Mouse (Mus musculus): ENCODE data around the gene Lhfpl4. TPM values are rescaled to one million over a fixed set of nuclear protein-coding genes. Genes with fewer than 3 reads are reported as not detected.

Lhfpl4 gene
- 0.08 and 0.10 TPM in 2 replicates for polyA plus RNA-seq (2012; rRNA removed)

DNA sequence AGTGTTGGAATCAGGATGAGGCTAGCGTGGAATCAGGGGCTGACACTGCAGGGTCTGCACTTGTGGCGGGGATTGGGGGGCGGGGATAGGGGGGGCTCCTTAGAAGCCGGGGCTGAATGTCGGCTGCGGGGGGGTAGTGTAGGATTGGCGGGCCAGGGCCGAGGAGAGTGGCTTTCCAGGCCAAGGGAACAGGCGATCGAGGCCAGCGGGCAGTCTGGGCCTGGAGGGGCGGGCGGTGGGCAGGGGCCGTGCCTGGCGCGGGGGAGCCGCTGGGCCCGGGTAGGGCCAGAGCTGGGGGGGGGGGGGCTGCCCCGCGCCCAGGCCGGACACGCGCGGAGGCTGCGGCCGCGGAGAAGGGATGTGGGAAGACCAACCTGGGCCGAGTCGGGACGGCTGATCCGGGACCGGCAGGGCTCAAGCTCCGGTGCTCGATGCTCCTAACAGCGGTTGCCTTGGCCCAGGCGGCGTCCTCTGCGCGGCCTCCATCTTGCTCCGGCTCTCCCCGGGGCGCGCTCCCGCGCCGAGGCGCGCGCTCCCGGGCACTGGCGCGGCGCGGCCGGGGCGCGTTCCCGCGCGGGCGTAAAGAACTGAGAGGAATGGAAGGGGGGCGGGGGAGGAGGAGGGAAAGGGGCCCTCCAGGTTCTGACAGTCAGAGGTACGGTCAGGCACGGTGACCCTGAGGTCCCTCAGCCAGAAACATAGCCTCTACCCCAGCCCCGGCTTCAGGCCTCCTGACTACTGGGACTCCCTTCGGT is at the start of gene Lhfpl4:
Gene Lhfpl4 (minus strand): TSS at position 544 of the 755 bp plus-strand sequence.
- TF ChIP-seq POLR2A (IDR thresholded peaks at IDR 0.05; ENCODE audit: control insufficient read depth, extremely low read depth, insufficient read depth, low read length, poor library complexity) (no peak), CTCF (IDR thresholded peaks at IDR 0.05; ENCODE audit: borderline replicate concordance, control insufficient read depth, extremely low read depth, insufficient read depth, low read length, poor library complexity) (no peak)
- peaks cover 8% of the 10 kb centered on the region; the same call in 1 of the 2 replicates for H3K27me3 ChIP-seq (ENCODE audit: control insufficient read depth, insufficient read depth, low read length)
- no peaks in the 10 kb centered on the region for H3K36me3 ChIP-seq (ENCODE audit: control insufficient read depth, insufficient read depth, low read length)
- no peak within 1 kb of the TSS for H3K27ac ChIP-seq (ENCODE audit: control insufficient read depth, insufficient read depth, low read length)
- DNase-seq = no peak
- H3K4me1 ChIP-seq (replicated peaks; ENCODE audit: control insufficient read depth, insufficient read depth, low read length) = no peaks in the 10 kb centered on the region
- 5% methylated on average over 55 of the region's 66 CpGs for WGBS
- H3K4me3 ChIP-seq (ENCODE audit: control insufficient read depth, insufficient read depth, low read length) = no peak within 1 kb of the TSS

DNA sequence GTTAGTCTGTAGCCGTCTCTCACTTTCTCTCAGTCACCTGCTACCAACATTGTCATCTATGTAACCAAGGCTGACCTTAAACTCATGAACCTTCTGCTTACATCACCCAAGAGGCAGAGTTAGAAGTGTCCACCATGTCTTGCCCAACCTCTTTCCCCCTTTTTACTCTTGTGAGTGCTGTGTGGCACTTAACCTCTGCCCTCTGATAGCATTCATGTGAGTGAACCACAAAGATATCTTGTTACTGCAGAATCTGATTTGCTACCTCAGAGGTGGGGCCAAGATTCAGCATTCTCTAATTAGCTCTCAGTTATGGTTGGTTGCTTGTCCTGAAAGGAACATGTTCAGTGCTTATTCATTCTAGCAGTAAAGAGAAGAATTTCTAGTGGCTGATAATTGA is 47.6 kb upstream of the Lhfpl4 start:
- WGBS = 95% methylated on average over 1 of the region's 1 CpGs
- H3K27me3 ChIP-seq (ENCODE audit: control insufficient read depth, insufficient read depth, low read length) = no peaks in the 10 kb centered on the region
- no peak overlapping the region for H3K27ac ChIP-seq (ENCODE audit: control insufficient read depth, insufficient read depth, low read length)
- DNase-seq = no peak
- H3K4me1 ChIP-seq (replicated peaks; ENCODE audit: control insufficient read depth, insufficient read depth, low read length) = peaks cover 6% of the 10 kb centered on the region
- H3K4me3 ChIP-seq (ENCODE audit: control insufficient read depth, insufficient read depth, low read length) = no peak overlapping the region
- H3K36me3 ChIP-seq (ENCODE audit: control insufficient read depth, insufficient read depth, low read length) = peaks cover 23% of the 10 kb centered on the region
- no peak for TF ChIP-seq POLR2A (IDR thresholded peaks at IDR 0.05; ENCODE audit: control insufficient read depth, extremely low read depth, insufficient read depth, low read length, poor library complexity)
- no peak for TF ChIP-seq CTCF (IDR thresholded peaks at IDR 0.05; ENCODE audit: borderline replicate concordance, control insufficient read depth, extremely low read depth, insufficient read depth, low read length, poor library complexity)

DNA sequence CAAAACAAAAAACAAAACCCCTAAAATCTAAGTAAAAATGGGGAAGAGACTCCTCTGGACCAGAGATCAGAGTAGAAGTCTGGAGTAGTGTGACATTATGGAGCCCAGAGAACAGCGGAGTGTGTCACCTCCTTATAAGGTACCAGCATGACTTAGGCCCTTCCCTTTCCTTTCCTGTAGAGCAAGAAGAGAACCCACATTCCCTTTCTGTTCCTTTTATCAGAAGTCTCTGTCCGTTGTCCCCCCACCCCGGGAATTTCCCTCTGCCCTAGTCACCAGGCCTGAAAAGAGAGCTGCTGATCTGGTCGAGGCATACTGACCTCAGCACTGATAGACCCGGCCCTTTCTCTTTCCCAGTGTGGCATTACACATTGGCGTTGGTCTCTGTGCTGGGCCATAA is 43.3 kb upstream of the Lhfpl4 start:
- DNase-seq = peak; percentile 15
- Histone ChIP-seq H3K36me3 (ENCODE audit: control insufficient read depth, insufficient read depth, low read length) (peaks cover 9% of the 10 kb centered on the region), H3K4me3 (ENCODE audit: control insufficient read depth, insufficient read depth, low read length) (peak overlapping the region; percentile 94), H3K4me1 (replicated peaks; ENCODE audit: control insufficient read depth, insufficient read depth, low read length) (peaks cover 6% of the 10 kb centered on the region), H3K27me3 (ENCODE audit: control insufficient read depth, insufficient read depth, low read length) (no peaks in the 10 kb centered on the region), H3K27ac (ENCODE audit: control insufficient read depth, insufficient read depth, low read length) (no peak overlapping the region)
- TF ChIP-seq CTCF (IDR thresholded peaks at IDR 0.05; ENCODE audit: borderline replicate concordance, control insufficient read depth, extremely low read depth, insufficient read depth, low read length, poor library complexity) = no peak
- TF ChIP-seq POLR2A (IDR thresholded peaks at IDR 0.05; ENCODE audit: control insufficient read depth, extremely low read depth, insufficient read depth, low read length, poor library complexity) = no peak
- WGBS = 2% methylated on average over 6 of the region's 6 CpGs

DNA sequence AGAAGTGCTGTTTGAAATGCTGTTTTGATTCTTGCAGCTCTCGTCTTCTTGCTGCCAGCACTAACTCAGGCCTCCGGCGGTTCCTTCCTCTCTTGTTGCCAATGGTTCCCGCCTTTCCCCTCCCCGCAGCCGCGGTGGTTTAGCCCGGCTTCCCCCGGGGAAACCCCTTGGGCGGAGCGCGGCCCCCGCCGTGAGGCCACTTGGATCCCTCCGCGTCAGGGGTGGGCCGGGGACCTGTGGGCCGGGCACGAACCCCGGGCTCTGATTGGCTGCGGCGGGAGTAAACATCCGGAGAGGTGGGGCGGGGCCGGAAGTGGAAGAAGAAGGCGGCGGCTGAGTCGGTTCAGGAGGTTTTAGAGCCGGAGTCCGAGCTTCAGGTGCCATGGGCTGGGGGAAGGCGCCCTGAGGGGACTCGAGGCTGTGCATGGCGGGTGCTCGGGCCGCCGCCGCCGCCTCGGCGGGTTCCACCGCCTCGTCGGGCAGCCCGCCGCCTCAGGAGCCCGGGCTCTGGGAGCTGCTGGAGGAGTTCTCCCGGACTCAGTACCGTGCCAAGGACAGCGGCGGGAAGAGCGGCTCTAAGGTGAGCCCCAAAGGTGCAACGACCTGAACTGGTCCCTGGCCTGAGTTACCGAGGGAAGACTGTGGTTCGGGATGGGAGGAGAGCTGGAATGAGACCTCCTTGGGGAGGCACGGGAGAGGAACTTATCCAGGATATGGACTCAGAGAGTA is 42.5 kb upstream of the Lhfpl4 start, which contains the start of gene Mtmr14:
Gene Mtmr14 (plus strand): TSS at position 302 of the 729 bp plus-strand sequence.
- peak; percentile 100 for DNase-seq
- TF ChIP-seq POLR2A (IDR thresholded peaks at IDR 0.05; ENCODE audit: control insufficient read depth, extremely low read depth, insufficient read depth, low read length, poor library complexity) (peak; percentile 78; the same call in 1 of the 2 replicates), CTCF (IDR thresholded peaks at IDR 0.05; ENCODE audit: borderline replicate concordance, control insufficient read depth, extremely low read depth, insufficient read depth, low read length, poor library complexity) (peak; percentile 62)
- Histone ChIP-seq H3K4me3 (ENCODE audit: control insufficient read depth, insufficient read depth, low read length) (peak within 1 kb of the TSS; percentile 94), H3K27me3 (ENCODE audit: control insufficient read depth, insufficient read depth, low read length) (no peaks in the 10 kb centered on the region), H3K4me1 (replicated peaks; ENCODE audit: control insufficient read depth, insufficient read depth, low read length) (peaks cover 6% of the 10 kb centered on the region), H3K27ac (ENCODE audit: control insufficient read depth, insufficient read depth, low read length) (peak within 1 kb of the TSS; percentile 32; the same call in 1 of the 2 replicates), H3K36me3 (ENCODE audit: control insufficient read depth, insufficient read depth, low read length) (peaks cover 9% of the 10 kb centered on the region)
- WGBS = 1% methylated on average over 55 of the region's 55 CpGs

DNA sequence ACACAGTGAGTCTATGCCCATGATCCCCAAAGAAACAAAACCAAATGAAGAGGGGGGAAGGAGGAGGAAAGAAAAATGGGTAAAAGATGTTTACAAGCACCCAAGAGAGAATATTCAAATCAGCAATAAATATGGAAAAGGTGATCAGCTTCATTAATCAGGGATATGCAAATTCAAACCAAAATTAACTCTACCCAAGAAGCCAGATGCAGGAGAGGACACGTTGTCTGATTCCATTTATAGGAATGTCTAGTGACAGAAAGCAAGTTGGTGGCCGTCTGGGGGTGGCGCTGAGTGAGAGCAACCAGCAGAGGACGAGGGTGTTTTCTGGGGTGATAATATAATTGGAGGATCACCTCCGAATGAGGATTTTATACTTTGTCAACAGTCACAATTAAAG is 40.0 kb upstream of the Lhfpl4 start:
- Histone ChIP-seq H3K36me3 (ENCODE audit: control insufficient read depth, insufficient read depth, low read length) (peaks cover 2% of the 10 kb centered on the region), H3K4me1 (replicated peaks; ENCODE audit: control insufficient read depth, insufficient read depth, low read length) (peaks cover 6% of the 10 kb centered on the region), H3K27me3 (ENCODE audit: control insufficient read depth, insufficient read depth, low read length) (no peaks in the 10 kb centered on the region), H3K27ac (ENCODE audit: control insufficient read depth, insufficient read depth, low read length) (no peak overlapping the region), H3K4me3 (ENCODE audit: control insufficient read depth, insufficient read depth, low read length) (no peak overlapping the region)
- DNase-seq = no peak
- WGBS = 88% methylated on average over 5 of the region's 5 CpGs
- TF ChIP-seq CTCF (IDR thresholded peaks at IDR 0.05; ENCODE audit: borderline replicate concordance, control insufficient read depth, extremely low read depth, insufficient read depth, low read length, poor library complexity) (no peak), POLR2A (IDR thresholded peaks at IDR 0.05; ENCODE audit: control insufficient read depth, extremely low read depth, insufficient read depth, low read length, poor library complexity) (no peak)

DNA sequence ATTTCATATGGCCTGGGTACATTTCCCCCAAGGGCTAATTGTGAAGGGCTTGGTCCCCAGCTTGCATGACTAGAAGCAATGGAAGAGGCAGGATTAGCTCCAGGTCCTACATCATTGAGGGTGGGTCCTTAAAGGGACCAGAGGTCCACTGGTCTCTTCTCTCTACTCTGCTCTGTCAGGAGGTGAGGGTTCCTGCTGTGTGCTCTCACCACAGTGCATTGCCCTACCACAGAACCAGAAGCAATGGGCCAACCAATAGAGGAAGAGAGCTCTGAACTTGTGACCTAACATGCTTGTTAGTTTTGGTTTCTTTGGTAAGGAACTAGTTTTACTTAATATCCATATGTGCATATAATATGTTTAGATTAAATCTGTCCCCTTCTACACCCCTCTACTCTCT is 31.5 kb upstream of the Lhfpl4 start:
- no peak overlapping the region for H3K27ac ChIP-seq (ENCODE audit: control insufficient read depth, insufficient read depth, low read length)
- no peak overlapping the region for H3K4me3 ChIP-seq (ENCODE audit: control insufficient read depth, insufficient read depth, low read length)
- no peaks in the 10 kb centered on the region for H3K36me3 ChIP-seq (ENCODE audit: control insufficient read depth, insufficient read depth, low read length)
- DNase-seq = no peak
- no peaks in the 10 kb centered on the region for H3K4me1 ChIP-seq (replicated peaks; ENCODE audit: control insufficient read depth, insufficient read depth, low read length)
- H3K27me3 ChIP-seq (ENCODE audit: control insufficient read depth, insufficient read depth, low read length) = no peaks in the 10 kb centered on the region
- TF ChIP-seq POLR2A (IDR thresholded peaks at IDR 0.05; ENCODE audit: control insufficient read depth, extremely low read depth, insufficient read depth, low read length, poor library complexity) (no peak), CTCF (IDR thresholded peaks at IDR 0.05; ENCODE audit: borderline replicate concordance, control insufficient read depth, extremely low read depth, insufficient read depth, low read length, poor library complexity) (no peak)

Data from thymus, adult 2 months (tissue).